Mouse (Mus musculus) spleen, adult 12 weeks (tissue): ENCODE data around the gene Zfp382.
A peak's percentile ranks its signal among the peaks of the same experiment; 100 is the strongest.
"Not testable (repeated sequence)": the region's sequence is repeated elsewhere in the genome, so short reads cannot be mapped to it uniquely, and the experiment has no call there.

Experiments
- DNase-seq: peaks from one replicate; pipeline ENCODE4 v3.0.0; 2022; ENCODE audit warnings: low spot score

The Zfp382 gene

GRCm38 (mm10) chr7:30121308-30122187 is at the start of gene Zfp382:
Zfp382 (plus strand) TSS chr7:30121942.
- peak; percentile 80 for DNase-seq

- DNase-seq, result peak; percentile 67
Observed at GRCm38 (mm10) chr7:30072146-30073028, 49.4 kb upstream of the Zfp382 start, which contains the start of gene Zfp82. Zfp82 (minus strand) TSS chr7:30072900.

- no peak for DNase-seq
Observed at GRCm38 (mm10) chr7:30086524-30086923, 35.2 kb upstream of the Zfp382 start.

- DNase-seq, result no peak
Observed at GRCm38 (mm10) chr7:30089405-30089804, 32.3 kb upstream of the Zfp382 start.

- peak; percentile 87 for DNase-seq
Observed at GRCm38 (mm10) chr7:30090092-30090969, 31.4 kb upstream of the Zfp382 start, which contains the start of the genes Gm26920 and Zfp566. Gm26920 (minus strand) TSS chr7:30090410. Zfp566 (minus strand) TSS chr7:30090527.

GRCm38 (mm10) chr7:30090970-30091585 is 30.7 kb upstream of the Zfp382 start:
- no peak for DNase-seq

GRCm38 (mm10) chr7:30092666-30093065 is 29.1 kb upstream of the Zfp382 start:
- DNase-seq, result no peak

GRCm38 (mm10) chr7:30093918-30094415 is 27.8 kb upstream of the Zfp382 start:
- DNase-seq, result no peak

GRCm38 (mm10) chr7:30094646-30095429 is 26.9 kb upstream of the Zfp382 start, which contains the start of gene Zfp260:
Zfp260 (plus strand) TSS chr7:30094777.
- DNase-seq, result peak; percentile 67

- DNase-seq, result no peak
Observed at GRCm38 (mm10) chr7:30095551-30096125, 26.1 kb upstream of the Zfp382 start.

- no peak for DNase-seq
Observed at GRCm38 (mm10) chr7:30099297-30099696, 22.4 kb upstream of the Zfp382 start.

GRCm38 (mm10) chr7:30116076-30116475 is 5.7 kb upstream of the Zfp382 start:
- DNase-seq, result no peak

- DNase-seq, result not testable (repeated sequence)
Observed at GRCm38 (mm10) chr7:30117935-30118334, 3.8 kb upstream of the Zfp382 start.

- DNase-seq, result no peak
Observed at GRCm38 (mm10) chr7:30122188-30122530, 417 bp downstream of the Zfp382 start.

GRCm38 (mm10) chr7:30129900-30130299 is 8.2 kb downstream of the Zfp382 start:
- no peak for DNase-seq

- no peak for DNase-seq
Observed at GRCm38 (mm10) chr7:30132396-30132795, 10.7 kb downstream of the Zfp382 start.

- no peak for DNase-seq
Observed at GRCm38 (mm10) chr7:30136826-30137225, 15.1 kb downstream of the Zfp382 start.

- DNase-seq, result no peak
Observed at GRCm38 (mm10) chr7:30143170-30143554, 21.4 kb downstream of the Zfp382 start.

- no peak for DNase-seq
Observed at GRCm38 (mm10) chr7:30143555-30144209, 21.9 kb downstream of the Zfp382 start.
